Mouse (Mus musculus): ENCODE data around the gene 1110059E24Rik. TPM values are rescaled to one million over a fixed set of nuclear protein-coding genes. Genes with fewer than 3 reads are reported as not detected.

The 1110059E24Rik gene
- polyA plus RNA-seq, 1 experiment from 2014 or later, result 70.2 TPM

DNA sequence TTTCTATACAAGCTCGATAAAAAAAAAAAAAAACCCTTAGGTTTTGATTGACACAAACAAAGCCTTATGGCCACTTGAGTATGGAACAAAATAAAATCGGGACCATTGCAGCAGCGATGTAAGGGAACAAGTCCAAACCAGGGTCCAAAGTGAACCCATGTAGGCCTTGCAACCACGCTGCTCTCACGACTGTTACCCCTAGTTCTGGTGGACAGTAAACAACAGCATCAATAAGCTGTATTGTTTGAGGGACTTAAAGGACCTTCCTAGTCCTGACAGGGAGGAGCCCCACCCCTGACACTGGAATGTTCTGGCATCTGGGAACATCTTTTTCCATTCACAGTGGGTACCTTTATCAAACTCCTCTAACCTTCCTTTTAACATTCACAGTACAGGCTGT lies 68.8 kb downstream of the 1110059E24Rik start:
- Histone ChIP-seq H3K27ac (no peak overlapping the region), H3K36me3 (no peaks in the 10 kb centered on the region), H3K4me1 (replicated peaks) (no peaks in the 10 kb centered on the region), H3K4me3 (no peak overlapping the region), H3K9me3 (no peaks in the 10 kb centered on the region), H3K27me3 (ENCODE audit: insufficient read depth, poor library complexity, severe bottlenecking) (no peaks in the 10 kb centered on the region)
- DNase-seq (ENCODE audit: low spot score), result no peak
- 82% methylated on average over 5 of the region's 5 CpGs for WGBS

DNA sequence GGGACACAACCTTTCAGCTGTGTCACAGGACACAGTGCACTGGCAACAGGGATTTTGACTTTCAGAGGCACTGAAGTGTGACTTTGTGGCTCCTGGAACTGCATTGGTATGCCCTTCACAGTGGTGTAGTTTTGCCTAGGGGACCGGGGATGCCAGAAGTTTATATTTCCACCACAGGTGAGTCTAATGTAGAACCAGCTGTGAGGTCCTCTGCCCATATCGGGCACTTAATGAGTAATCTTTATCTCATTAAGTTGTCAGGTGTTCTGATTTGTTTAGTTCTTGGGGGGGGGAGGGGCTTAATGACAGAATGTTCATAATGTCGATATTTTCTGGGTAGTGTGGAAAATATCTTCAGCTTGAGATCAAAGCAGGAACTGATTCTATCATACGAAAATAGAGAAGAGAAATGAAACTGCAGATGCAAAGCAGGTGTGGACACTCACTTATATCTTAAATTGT lies 69.2 kb downstream of the 1110059E24Rik start:
- Histone ChIP-seq H3K9me3 (no peaks in the 10 kb centered on the region), H3K27me3 (ENCODE audit: insufficient read depth, poor library complexity, severe bottlenecking) (no peaks in the 10 kb centered on the region), H3K4me3 (no peak overlapping the region), H3K4me1 (replicated peaks) (no peaks in the 10 kb centered on the region), H3K27ac (no peak overlapping the region), H3K36me3 (no peaks in the 10 kb centered on the region)
- DNase-seq (ENCODE audit: low spot score), result no peak
- WGBS, result 89% methylated on average over 4 of the region's 4 CpGs

DNA sequence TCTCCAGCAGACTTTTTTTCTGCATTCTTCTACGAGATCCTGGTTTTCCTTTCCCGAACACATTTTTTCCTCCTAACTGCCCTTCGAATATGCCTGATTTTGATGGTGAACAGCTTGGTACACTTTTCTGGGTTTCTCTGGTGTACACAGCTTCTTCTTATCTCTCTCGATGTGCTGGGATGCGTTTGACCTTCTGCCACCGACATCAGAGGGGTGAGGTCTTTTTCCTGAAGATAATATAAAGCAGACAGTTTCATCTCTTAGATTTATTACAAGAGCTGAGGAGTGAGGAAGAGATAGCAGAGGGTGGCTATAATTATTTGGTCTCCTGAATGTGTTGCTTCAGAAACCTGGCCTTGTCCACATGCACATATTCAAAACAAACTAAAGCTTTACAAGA lies 71.4 kb downstream of the 1110059E24Rik start:
- no peaks in the 10 kb centered on the region for H3K4me1 ChIP-seq (replicated peaks)
- DNase-seq (ENCODE audit: low spot score), result no peak
- no peaks in the 10 kb centered on the region for H3K9me3 ChIP-seq
- H3K27me3 ChIP-seq (ENCODE audit: insufficient read depth, poor library complexity, severe bottlenecking), result no peaks in the 10 kb centered on the region
- no peak overlapping the region for H3K27ac ChIP-seq
- no peak overlapping the region for H3K4me3 ChIP-seq
- WGBS, result 83% methylated on average over 6 of the region's 6 CpGs
- no peaks in the 10 kb centered on the region for H3K36me3 ChIP-seq

DNA sequence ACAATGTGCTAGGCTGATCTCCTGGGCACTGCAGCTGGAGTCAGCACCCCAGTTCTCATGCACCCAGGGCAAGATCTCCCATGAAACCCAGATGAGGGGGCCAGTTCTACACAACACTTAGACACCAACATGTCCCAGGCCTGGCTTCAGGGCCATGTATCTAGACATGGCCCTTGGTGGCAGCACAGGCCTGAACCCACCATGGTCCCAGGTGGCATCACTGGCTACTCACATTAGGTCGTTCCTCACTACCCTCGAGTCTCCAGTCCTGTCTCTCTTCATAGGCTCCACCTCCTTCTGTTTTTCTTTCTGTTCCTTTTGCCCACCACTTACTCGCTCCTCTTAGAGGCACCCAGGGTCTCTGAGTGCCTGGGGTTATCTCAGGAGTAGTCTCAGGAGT lies 72.9 kb downstream of the 1110059E24Rik start:
- H3K4me3 ChIP-seq, result no peak overlapping the region
- no peak overlapping the region for H3K27ac ChIP-seq
- H3K27me3 ChIP-seq (ENCODE audit: insufficient read depth, poor library complexity, severe bottlenecking), result no peaks in the 10 kb centered on the region
- H3K9me3 ChIP-seq, result no peaks in the 10 kb centered on the region
- no peaks in the 10 kb centered on the region for H3K4me1 ChIP-seq (replicated peaks)
- WGBS, result 88% methylated on average over 3 of the region's 3 CpGs
- DNase-seq (ENCODE audit: low spot score), result no peak
- H3K36me3 ChIP-seq, result no peaks in the 10 kb centered on the region

DNA sequence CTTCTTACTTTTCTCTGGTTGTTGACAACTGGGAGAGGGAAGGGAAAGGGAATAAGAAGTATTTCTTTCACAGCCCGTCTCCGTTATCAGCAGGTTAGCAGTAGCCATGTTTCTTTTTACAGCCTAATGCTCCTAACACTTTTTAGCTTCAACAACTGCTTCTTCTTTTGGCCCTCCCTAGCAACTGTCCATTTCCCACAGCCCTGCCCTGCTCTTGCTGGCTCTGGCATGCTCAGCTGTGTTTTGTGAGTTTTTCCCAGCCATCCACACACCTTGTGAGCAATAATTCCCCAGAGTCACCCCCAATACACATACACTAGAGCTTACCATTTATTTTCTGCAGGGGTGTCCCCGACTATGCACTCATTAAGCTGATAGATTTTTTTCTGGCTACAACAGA lies 75.3 kb downstream of the 1110059E24Rik start:
- WGBS, result 72% methylated on average over 3 of the region's 3 CpGs
- no peak overlapping the region for H3K4me3 ChIP-seq
- no peaks in the 10 kb centered on the region for H3K36me3 ChIP-seq
- H3K9me3 ChIP-seq, result no peaks in the 10 kb centered on the region
- no peak for DNase-seq (ENCODE audit: low spot score)
- no peaks in the 10 kb centered on the region for H3K4me1 ChIP-seq (replicated peaks)
- H3K27ac ChIP-seq, result no peak overlapping the region
- no peaks in the 10 kb centered on the region for H3K27me3 ChIP-seq (ENCODE audit: insufficient read depth, poor library complexity, severe bottlenecking)

DNA sequence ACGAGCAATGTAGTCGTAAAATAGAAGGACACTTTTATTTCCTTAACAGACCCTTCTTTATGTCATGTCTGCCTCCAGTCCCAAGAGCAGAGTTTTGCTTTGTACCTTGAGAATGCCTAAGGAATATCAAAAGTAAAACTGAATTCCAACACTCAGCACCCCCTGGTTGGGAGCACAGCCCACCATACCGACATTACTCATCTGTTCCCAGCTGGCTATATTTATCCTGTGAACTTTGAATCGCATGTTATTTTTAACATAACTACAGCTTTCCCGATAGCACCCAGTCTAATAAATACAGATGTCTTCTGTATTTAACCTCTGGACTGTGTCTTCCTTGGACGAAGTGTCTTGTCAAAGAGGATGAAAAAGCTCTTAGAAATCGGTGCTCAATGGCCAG lies 80.8 kb downstream of the 1110059E24Rik start:
- peaks cover 4% of the 10 kb centered on the region; the same call in 1 of the 2 replicates for H3K4me1 ChIP-seq (replicated peaks)
- H3K9me3 ChIP-seq, result no peaks in the 10 kb centered on the region
- 93% methylated on average over 7 of the region's 7 CpGs for WGBS
- H3K36me3 ChIP-seq, result no peaks in the 10 kb centered on the region
- H3K27ac ChIP-seq, result no peak overlapping the region
- no peaks in the 10 kb centered on the region for H3K27me3 ChIP-seq (ENCODE audit: insufficient read depth, poor library complexity, severe bottlenecking)
- H3K4me3 ChIP-seq, result no peak overlapping the region
- DNase-seq (ENCODE audit: low spot score), result no peak

DNA sequence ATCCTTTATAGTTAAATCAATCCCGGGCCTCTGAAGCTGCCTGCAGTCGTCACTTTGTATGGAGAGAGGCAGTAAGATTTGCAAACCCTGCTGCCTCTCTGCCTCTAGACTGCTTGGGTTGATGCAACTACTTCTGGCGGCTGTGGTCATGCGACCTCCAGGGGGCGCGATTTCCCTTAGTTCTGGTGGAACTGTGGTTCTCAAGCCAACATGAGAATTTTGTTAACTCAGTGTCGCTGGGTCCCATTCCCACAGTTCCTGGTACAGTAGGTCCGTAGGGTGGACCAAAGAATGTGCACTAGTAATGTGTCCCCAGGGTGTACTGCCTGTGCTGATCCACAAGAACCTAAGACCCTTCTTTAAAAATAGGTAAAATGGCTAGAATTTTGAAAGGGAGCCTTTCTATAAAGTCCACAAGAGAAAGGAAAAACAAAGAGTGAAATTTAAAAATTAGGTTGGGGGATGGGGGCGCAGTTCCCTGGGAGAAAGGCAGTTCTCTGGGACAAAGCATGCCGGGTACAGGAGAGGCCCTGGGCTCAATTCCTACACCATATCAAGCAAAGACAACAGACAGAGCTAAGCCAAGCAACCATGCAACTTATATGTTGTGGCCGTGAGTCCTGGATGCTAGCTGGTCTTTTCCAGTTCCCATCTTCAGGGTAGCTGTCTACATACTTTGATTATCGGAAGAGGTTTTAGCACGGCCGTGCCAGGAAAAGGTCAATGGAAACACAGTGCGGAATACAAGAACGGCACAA lies 81.4 kb downstream of the 1110059E24Rik start:
- WGBS, result 46% methylated on average over 16 of the region's 16 CpGs
- no peak overlapping the region for H3K27ac ChIP-seq
- H3K36me3 ChIP-seq, result no peaks in the 10 kb centered on the region
- H3K9me3 ChIP-seq, result no peaks in the 10 kb centered on the region
- H3K4me3 ChIP-seq, result no peak overlapping the region
- H3K27me3 ChIP-seq (ENCODE audit: insufficient read depth, poor library complexity, severe bottlenecking), result no peaks in the 10 kb centered on the region
- peaks cover 4% of the 10 kb centered on the region; the same call in 1 of the 2 replicates for H3K4me1 ChIP-seq (replicated peaks)
- DNase-seq (ENCODE audit: low spot score), result peak; percentile 82

DNA sequence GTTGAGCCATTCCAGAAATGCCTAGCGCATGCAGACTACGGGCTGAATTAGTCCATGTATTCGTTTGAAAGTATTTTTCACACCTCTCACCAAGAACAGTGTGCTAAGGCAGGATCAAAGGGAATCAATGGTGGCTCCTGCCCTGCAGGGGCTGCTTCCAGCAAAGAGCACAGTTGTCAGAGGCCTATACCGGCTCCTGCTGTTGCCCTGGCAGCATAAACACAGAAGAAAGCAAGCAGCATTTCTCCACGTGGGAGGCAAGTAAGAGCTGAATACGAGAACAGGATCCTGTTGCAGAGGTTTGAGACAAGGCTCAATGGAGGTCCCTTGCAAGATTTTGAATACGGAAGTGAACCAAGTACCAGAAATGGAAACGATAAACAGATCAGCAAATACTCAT lies 82.0 kb downstream of the 1110059E24Rik start:
- H3K4me3 ChIP-seq, result no peak overlapping the region
- WGBS, result 39% methylated on average over 8 of the region's 8 CpGs
- peak; percentile 16 for DNase-seq (ENCODE audit: low spot score)
- no peaks in the 10 kb centered on the region for H3K36me3 ChIP-seq
- H3K27ac ChIP-seq, result no peak overlapping the region
- no peaks in the 10 kb centered on the region for H3K27me3 ChIP-seq (ENCODE audit: insufficient read depth, poor library complexity, severe bottlenecking)
- no peaks in the 10 kb centered on the region for H3K9me3 ChIP-seq
- peaks cover 4% of the 10 kb centered on the region; the same call in 1 of the 2 replicates for H3K4me1 ChIP-seq (replicated peaks)

DNA sequence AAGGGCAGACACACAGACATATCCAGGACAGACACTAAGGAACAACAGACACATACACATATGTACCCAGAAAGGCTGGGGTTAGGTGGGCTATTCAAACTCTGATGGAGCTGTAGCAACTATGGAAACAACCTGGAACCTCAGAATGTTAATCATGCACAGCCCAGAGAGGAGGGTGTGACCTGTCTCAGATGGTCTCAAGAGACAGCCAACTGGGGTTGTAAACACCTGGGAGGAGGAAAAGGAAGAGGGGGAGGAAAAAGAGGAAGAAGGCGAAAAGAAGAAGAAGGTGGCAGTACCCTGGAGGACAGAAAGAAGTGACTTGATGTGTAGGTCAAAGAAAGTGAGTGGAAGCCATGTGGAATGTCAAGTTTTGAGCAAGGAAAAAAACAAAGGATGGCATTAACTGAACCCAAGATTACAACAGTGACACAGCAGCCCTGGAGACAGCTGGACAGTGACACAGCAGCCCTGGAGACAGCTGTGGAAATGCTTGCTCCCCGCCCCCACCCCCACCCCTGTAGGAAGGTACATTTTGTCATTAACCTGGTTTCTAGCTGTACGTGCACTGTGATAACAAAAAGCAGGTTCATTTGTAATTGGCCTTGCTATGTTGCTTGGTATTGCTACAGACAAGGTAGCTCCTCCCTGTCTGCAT lies 84.1 kb downstream of the 1110059E24Rik start:
- WGBS, result 82% methylated on average over 3 of the region's 3 CpGs
- no peaks in the 10 kb centered on the region for H3K36me3 ChIP-seq
- no peaks in the 10 kb centered on the region for H3K27me3 ChIP-seq (ENCODE audit: insufficient read depth, poor library complexity, severe bottlenecking)
- no peaks in the 10 kb centered on the region for H3K9me3 ChIP-seq
- no peak overlapping the region for H3K4me3 ChIP-seq
- H3K27ac ChIP-seq, result no peak overlapping the region
- no peak for DNase-seq (ENCODE audit: low spot score)
- H3K4me1 ChIP-seq (replicated peaks), result peaks cover 4% of the 10 kb centered on the region; the same call in 1 of the 2 replicates

DNA sequence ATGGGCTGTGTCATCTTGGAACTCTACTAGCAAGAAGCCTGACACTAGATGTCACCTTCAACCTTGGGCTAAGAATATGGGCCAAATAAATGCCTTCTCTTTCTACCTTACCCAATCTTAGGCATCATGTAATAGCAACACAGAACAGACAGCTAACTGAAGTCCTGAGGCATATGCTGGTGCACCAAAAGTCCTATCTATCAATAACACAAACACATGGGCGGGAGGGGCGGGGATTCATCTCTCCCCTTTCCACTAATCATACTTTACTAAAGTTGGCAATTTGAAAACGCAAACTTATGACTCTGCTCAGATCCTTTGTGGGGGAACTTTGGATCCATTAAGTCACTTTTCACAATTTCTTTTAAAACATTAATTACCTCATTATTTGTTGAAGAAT lies 84.8 kb downstream of the 1110059E24Rik start:
- Histone ChIP-seq H3K4me1 (replicated peaks) (peaks cover 4% of the 10 kb centered on the region; the same call in 1 of the 2 replicates), H3K9me3 (no peaks in the 10 kb centered on the region), H3K27ac (no peak overlapping the region), H3K4me3 (no peak overlapping the region), H3K27me3 (ENCODE audit: insufficient read depth, poor library complexity, severe bottlenecking) (no peaks in the 10 kb centered on the region), H3K36me3 (no peaks in the 10 kb centered on the region)
- 87% methylated on average over 3 of the region's 3 CpGs for WGBS
- no peak for DNase-seq (ENCODE audit: low spot score)

DNA sequence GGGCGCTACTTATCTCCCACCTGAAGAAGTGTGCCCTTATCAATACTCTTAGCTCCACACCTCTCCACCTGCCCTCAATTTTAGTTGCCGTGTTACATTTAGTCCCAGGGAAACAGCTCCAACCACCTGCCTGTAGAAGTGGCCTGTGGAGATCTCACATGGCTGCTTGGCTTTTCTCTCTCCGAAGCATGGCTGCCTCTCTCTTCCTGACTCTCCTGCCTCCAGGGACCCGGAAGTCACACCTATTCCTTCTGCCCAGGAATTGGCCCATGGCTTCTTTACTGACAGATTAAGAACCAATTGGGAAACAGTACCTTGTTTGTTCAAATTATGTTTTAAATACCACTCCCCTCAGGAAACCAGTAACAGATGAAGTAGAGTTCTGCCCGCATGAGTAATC lies 86.3 kb downstream of the 1110059E24Rik start:
- H3K4me3 ChIP-seq, result no peak overlapping the region

DNA sequence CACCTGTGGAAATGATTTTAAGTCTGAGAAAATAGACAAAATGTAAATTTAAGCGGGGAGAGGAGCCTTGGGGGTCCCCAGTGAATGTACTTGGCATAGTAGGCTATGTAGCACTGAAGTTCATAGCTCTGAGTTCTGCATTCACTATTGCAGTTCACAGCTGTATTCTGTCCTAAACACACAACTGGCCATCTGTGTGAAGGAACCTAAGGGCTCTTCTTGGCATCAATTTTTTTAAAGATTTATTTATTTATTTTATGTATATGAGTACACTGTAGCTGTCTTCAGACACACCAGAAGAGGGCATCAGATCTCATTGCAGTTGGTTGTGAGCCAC lies 88.3 kb downstream of the 1110059E24Rik start:
- no peak for DNase-seq (ENCODE audit: low spot score)
- Histone ChIP-seq H3K4me1 (replicated peaks) (peaks cover 5% of the 10 kb centered on the region), H3K9me3 (no peaks in the 10 kb centered on the region), H3K4me3 (no peak overlapping the region), H3K27me3 (ENCODE audit: insufficient read depth, poor library complexity, severe bottlenecking) (no peaks in the 10 kb centered on the region), H3K36me3 (no peaks in the 10 kb centered on the region), H3K27ac (no peak overlapping the region)
- 0% methylated on average over 1 of the region's 1 CpGs for WGBS

More for the DNA sequence above, 86.3 kb downstream of the 1110059E24Rik start:
- Histone ChIP-seq H3K27me3 (ENCODE audit: insufficient read depth, poor library complexity, severe bottlenecking) (no peaks in the 10 kb centered on the region), H3K4me1 (replicated peaks) (peaks cover 4% of the 10 kb centered on the region; the same call in 1 of the 2 replicates), H3K9me3 (no peaks in the 10 kb centered on the region), H3K36me3 (no peaks in the 10 kb centered on the region), H3K27ac (no peak overlapping the region)
- WGBS, result 87% methylated on average over 5 of the region's 5 CpGs
- no peak for DNase-seq (ENCODE audit: low spot score)

DNA sequence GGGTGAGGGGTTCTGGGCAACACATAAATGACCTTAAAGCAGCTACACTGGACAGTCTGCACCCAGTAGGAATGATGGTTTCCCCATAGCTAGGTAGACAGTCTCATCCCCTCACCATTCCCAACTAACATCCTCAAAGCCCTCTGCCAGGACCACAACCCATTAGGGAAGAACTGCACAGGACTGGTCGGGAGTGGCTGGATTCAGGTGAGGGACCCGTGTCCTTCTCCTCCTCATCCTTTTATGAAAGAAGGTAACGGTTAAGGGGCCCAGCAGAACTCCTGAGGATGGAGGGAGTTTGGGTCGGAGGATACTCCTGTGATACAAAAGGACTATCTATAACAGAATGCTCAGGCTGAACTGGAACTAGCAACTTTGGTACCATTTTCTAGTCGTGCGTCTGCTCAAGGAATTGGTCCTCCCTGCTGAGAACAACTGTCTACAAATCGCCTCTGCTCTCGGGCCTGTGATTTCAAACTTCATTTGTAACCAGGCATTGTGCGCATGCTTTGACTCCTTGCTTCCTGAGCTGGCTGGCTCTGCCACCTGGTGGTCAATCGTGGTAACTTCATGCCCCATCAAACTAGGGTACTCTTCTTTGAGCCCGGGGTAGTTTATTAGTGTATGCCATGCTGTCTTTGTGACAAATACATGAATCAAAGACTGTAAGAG lies 88.9 kb downstream of the 1110059E24Rik start:
- Histone ChIP-seq H3K36me3 (no peaks in the 10 kb centered on the region), H3K4me1 (replicated peaks) (peaks cover 9% of the 10 kb centered on the region), H3K9me3 (no peaks in the 10 kb centered on the region), H3K27ac (no peak overlapping the region), H3K4me3 (no peak overlapping the region), H3K27me3 (ENCODE audit: insufficient read depth, poor library complexity, severe bottlenecking) (no peaks in the 10 kb centered on the region)
- DNase-seq (ENCODE audit: low spot score), result peak; percentile 79
- WGBS, result 27% methylated on average over 11 of the region's 11 CpGs
